Mouse (Mus musculus) C2C12 (cell line): ENCODE data around the gene Reln. TPM values are rescaled to one million over a fixed set of nuclear protein-coding genes. Genes with fewer than 3 reads are reported as not detected.
A peak's percentile ranks its signal among the peaks of the same experiment; 100 is the strongest.

Source experiments
- H3K27me3 ChIP-seq: one replicate; pipeline ENCODE4 v1.6.1; 2011; ENCODE audit not compliant: control insufficient read depth, insufficient read depth, insufficient read length
- H3K36me3 ChIP-seq: one replicate; pipeline ENCODE4 v1.6.1; 2011; ENCODE audit not compliant: control insufficient read depth, insufficient read depth
- H3K4me3 ChIP-seq: one replicate; pipeline ENCODE4 v1.5.1; 2011; ENCODE audit warnings: mild to moderate bottlenecking, control low read depth; ENCODE audit not compliant: poor library complexity, insufficient read depth, severe bottlenecking
- H3K79me2 ChIP-seq: one replicate; pipeline ENCODE4 v1.6.1; 2011; ENCODE audit not compliant: control insufficient read depth, insufficient read depth
- H3K79me3 ChIP-seq: one replicate; pipeline ENCODE4 v1.6.1; 2011; ENCODE audit warnings: low read depth, control low read depth
- H3ac ChIP-seq: one replicate; pipeline ENCODE3; 2011; ENCODE audit warnings: low read depth; ENCODE audit not compliant: control insufficient read depth, insufficient read length
- CEBPB ChIP-seq: IDR thresholded peaks from one replicate; pipeline ENCODE4 v1.6.1; 2011; ENCODE audit warnings: low read depth, mild to moderate bottlenecking, control low read depth, moderate library complexity
- CTCF ChIP-seq: IDR thresholded peaks from one replicate; pipeline ENCODE4 v1.5.1; 2011; ENCODE audit not compliant: control insufficient read depth, insufficient read depth, insufficient read length
- FOSL1 ChIP-seq: IDR thresholded peaks from one replicate; pipeline ENCODE4 v1.8.0; 2011; ENCODE audit warnings: mild to moderate bottlenecking, low read length; ENCODE audit not compliant: poor library complexity, insufficient read depth, severe bottlenecking
- MAX ChIP-seq: IDR thresholded peaks from one replicate; pipeline ENCODE4 v1.6.1; 2011; ENCODE audit warnings: mild to moderate bottlenecking, control low read depth
- MYOD1 ChIP-seq: IDR thresholded peaks from one replicate; pipeline ENCODE4 v1.6.1; 2011; ENCODE audit warnings: low read depth; ENCODE audit not compliant: control insufficient read depth, insufficient read length
- MYOG ChIP-seq: IDR thresholded peaks from one replicate; pipeline ENCODE4 v1.6.1; 2011; ENCODE audit not compliant: control insufficient read depth, insufficient read length; ENCODE audit errors: extremely low read depth
- USF1 ChIP-seq: IDR thresholded peaks from one replicate; pipeline ENCODE4 v1.6.1; 2011; ENCODE audit warnings: low read depth, mild to moderate bottlenecking, control low read depth, moderate library complexity
- polyA plus RNA-seq: library from polyadenylated mRNA; unstranded; fragments of >200 nt; fragmentation: generic; extraction: Trizol; gene quantifications from one replicate; pipeline ENCODE4 v1.2.1, GENCODE M21; 2012; ENCODE audit warnings: missing spikeins

Reln gene
- polyA plus RNA-seq, 1 experiment, result not detected

GRCm38 (mm10) chr5:22176480-22176879 lies 168.0 kb downstream of the Reln start:
- no peak overlapping the region for H3K4me3 ChIP-seq
- no peaks in the 10 kb centered on the region for H3K27me3 ChIP-seq
- no peaks in the 10 kb centered on the region for H3K79me3 ChIP-seq
- H3K36me3 ChIP-seq, result no peaks in the 10 kb centered on the region
- no peaks in the 10 kb centered on the region for H3K79me2 ChIP-seq
- TF ChIP-seq MAX (no peak), USF1 (no peak), MYOG (no peak), MYOD1 (peak; percentile 37), FOSL1 (no peak), CEBPB (no peak)
- no peak overlapping the region for H3ac ChIP-seq

- Histone ChIP-seq H3K4me3 (no peak overlapping the region), H3K79me2 (no peaks in the 10 kb centered on the region), H3K36me3 (no peaks in the 10 kb centered on the region), H3K27me3 (no peaks in the 10 kb centered on the region), H3ac (no peak overlapping the region), H3K79me3 (no peaks in the 10 kb centered on the region)
- no peak for TF ChIP-seq MAX
- no peak for TF ChIP-seq USF1
Observed at GRCm38 (mm10) chr5:22171336-22171735, 173.2 kb downstream of the Reln start.

- H3K79me2 ChIP-seq, result no peaks in the 10 kb centered on the region
- H3K27me3 ChIP-seq, result no peaks in the 10 kb centered on the region
- H3K36me3 ChIP-seq, result no peaks in the 10 kb centered on the region
- H3ac ChIP-seq, result no peak overlapping the region
- no peaks in the 10 kb centered on the region for H3K79me3 ChIP-seq
- H3K4me3 ChIP-seq, result no peak overlapping the region
- TF ChIP-seq CEBPB (no peak), MYOG (no peak), MYOD1 (no peak), FOSL1 (no peak), MAX (no peak), USF1 (no peak)
Observed at GRCm38 (mm10) chr5:22164060-22164934, 180.2 kb downstream of the Reln start.

- H3K36me3 ChIP-seq, result no peaks in the 10 kb centered on the region
- no peaks in the 10 kb centered on the region for H3K79me3 ChIP-seq
Observed at GRCm38 (mm10) chr5:22160935-22161334, 183.6 kb downstream of the Reln start.

GRCm38 (mm10) chr5:22158754-22159153 lies 185.7 kb downstream of the Reln start:
- H3K27me3 ChIP-seq, result no peaks in the 10 kb centered on the region
- no peak overlapping the region for H3ac ChIP-seq
- no peak overlapping the region for H3K4me3 ChIP-seq
- no peaks in the 10 kb centered on the region for H3K79me2 ChIP-seq
- no peaks in the 10 kb centered on the region for H3K36me3 ChIP-seq
- no peaks in the 10 kb centered on the region for H3K79me3 ChIP-seq
- TF ChIP-seq MAX (no peak), MYOD1 (no peak), FOSL1 (no peak), MYOG (no peak)

More at GRCm38 (mm10) chr5:22160935-22161334, 183.6 kb downstream of the Reln start:
- no peaks in the 10 kb centered on the region for H3K27me3 ChIP-seq
- H3ac ChIP-seq, result no peak overlapping the region
- TF ChIP-seq CEBPB, result no peak
- no peak for TF ChIP-seq MYOG
- TF ChIP-seq MAX, result no peak
- TF ChIP-seq CTCF, result no peak
- no peak for TF ChIP-seq MYOD1
- no peak for TF ChIP-seq USF1
- TF ChIP-seq FOSL1, result no peak
- H3K79me2 ChIP-seq, result no peaks in the 10 kb centered on the region
- H3K4me3 ChIP-seq, result no peak overlapping the region

- Histone ChIP-seq H3K4me3 (no peak overlapping the region), H3ac (no peak overlapping the region), H3K79me2 (no peaks in the 10 kb centered on the region), H3K36me3 (no peaks in the 10 kb centered on the region), H3K27me3 (no peaks in the 10 kb centered on the region), H3K79me3 (no peaks in the 10 kb centered on the region)
- TF ChIP-seq MAX (no peak), MYOD1 (no peak), MYOG (no peak), USF1 (no peak), FOSL1 (no peak), CTCF (no peak), CEBPB (no peak)
Observed at GRCm38 (mm10) chr5:22153601-22154000, 190.9 kb downstream of the Reln start.
